Mouse (Mus musculus) MEL (cell line): ENCODE measurements around the gene Btn1a1. TPM values are rescaled to one million over a fixed set of nuclear protein-coding genes. Genes with fewer than 3 reads are reported as not detected.

ENCODE experiments used
- DNase-seq: peaks from one replicate; pipeline ENCODE4 v3.0.0; 2011; ENCODE audit warnings: low read depth, low spot score
- H3K27ac ChIP-seq: 2 replicates; pipeline ENCODE4 v1.5.1; 2012; ENCODE audit warnings: low read depth, mild to moderate bottlenecking, control low read depth, low read length, moderate library complexity; ENCODE audit not compliant: control insufficient read depth
- H3K27me3 ChIP-seq, 2 experiments: fragments of 150-350 bp in 1 of 2; sonication (generic) in 1 of 2; 2 replicates each; pipeline ENCODE4 v1.6.1; 2012; ENCODE audit warnings: low read length in 2 of 2, mild to moderate bottlenecking in 2 of 2, improper control_type of control experiment in 1 of 2, moderate library complexity in 1 of 2; ENCODE audit not compliant: insufficient read depth in 2 of 2, control insufficient read depth in 1 of 2
- H3K36me3 ChIP-seq, 2 experiments: 2 replicates each; pipeline ENCODE4 v1.6.1; 2012 to 2014; ENCODE audit warnings: low read length in 2 of 2, improper control_type of control experiment in 1 of 2, inconsistent platforms in 1 of 2, mild to moderate bottlenecking in 1 of 2; ENCODE audit not compliant: insufficient read depth in 2 of 2, control insufficient read depth in 1 of 2
- H3K4me1 ChIP-seq, 2 experiments: fragments of 150-350 bp in 1 of 2; sonication (generic) in 1 of 2; 2 replicates each; pipeline ENCODE4 v1.6.1; 2012; ENCODE audit warnings: low read length in 2 of 2, improper control_type of control experiment in 1 of 2, mild to moderate bottlenecking in 1 of 2; ENCODE audit not compliant: insufficient read depth in 2 of 2, control insufficient read depth in 1 of 2
- H3K4me3 ChIP-seq, 2 experiments: fragments of 150-350 bp in 1 of 2; sonication (generic) in 1 of 2; 2 replicates each; pipeline ENCODE4 v1.5.1; 2012; ENCODE audit warnings: low read depth in 2 of 2, low read length in 2 of 2, mild to moderate bottlenecking in 2 of 2, moderate library complexity in 2 of 2, control low read depth in 1 of 2, improper control_type of control experiment in 1 of 2; ENCODE audit not compliant: control insufficient read depth in 1 of 2, insufficient read depth in 1 of 2
- H3K79me2 ChIP-seq: 2 replicates; pipeline ENCODE4 v1.6.1; 2012; ENCODE audit warnings: mild to moderate bottlenecking, low read length, moderate library complexity; ENCODE audit not compliant: control insufficient read depth, poor library complexity, insufficient read depth
- H3K9ac ChIP-seq: 2 replicates; pipeline ENCODE4 v1.6.1; 2012; ENCODE audit warnings: low read depth, mild to moderate bottlenecking, control low read depth, low read length, moderate library complexity; ENCODE audit not compliant: control insufficient read depth, poor library complexity, severe bottlenecking
- H3K9me3 ChIP-seq: fragments of 150-350 bp; sonication (generic); replicated peaks from 2 replicates; pipeline ENCODE4 v1.6.1; 2012; ENCODE audit warnings: mild to moderate bottlenecking, low read length, improper control_type of control experiment, moderate library complexity; ENCODE audit not compliant: insufficient read depth
- E2F4 ChIP-seq: IDR thresholded peaks from 2 replicates; pipeline ENCODE4 v1.6.1; 2011; ENCODE audit warnings: low read depth, low read length, improper control_type of control experiment, borderline replicate concordance
- ELF1 ChIP-seq: IDR thresholded peaks from 2 replicates; pipeline ENCODE4 v1.6.1; 2014; ENCODE audit warnings: low read depth, mild to moderate bottlenecking, inconsistent platforms, low read length, improper control_type of control experiment, moderate library complexity
- GATA1 ChIP-seq: IDR thresholded peaks from 2 replicates; pipeline ENCODE4 v1.6.1; 2011; ENCODE audit warnings: low read depth, low read length, improper control_type of control experiment
- KAT2A ChIP-seq: conservative IDR thresholded peaks from 2 replicates; pipeline ENCODE4 v1.6.1; 2012; ENCODE audit warnings: low read depth, low read length, improper control_type of control experiment, inconsistent platforms
- MAFK ChIP-seq: IDR thresholded peaks from 2 replicates; pipeline ENCODE4 v1.6.1; 2011; ENCODE audit warnings: low read depth, mild to moderate bottlenecking, low read length, improper control_type of control experiment, borderline replicate concordance
- MAZ ChIP-seq: IDR thresholded peaks from 2 replicates; pipeline ENCODE4 v1.6.1; 2012; ENCODE audit warnings: low read depth, mild to moderate bottlenecking, inconsistent platforms, low read length, improper control_type of control experiment
- NELFE ChIP-seq: IDR thresholded peaks from 2 replicates; pipeline ENCODE4 v1.6.1; 2011; ENCODE audit warnings: low read depth, low read length, improper control_type of control experiment
- NRF1 ChIP-seq: IDR thresholded peaks from 2 replicates; pipeline ENCODE4 v1.6.1; 2014; ENCODE audit warnings: low read depth, mild to moderate bottlenecking, inconsistent platforms, low read length, improper control_type of control experiment, moderate library complexity; ENCODE audit not compliant: poor library complexity, insufficient read depth, severe bottlenecking
- RCOR1 ChIP-seq: IDR thresholded peaks from 2 replicates; pipeline ENCODE4 v1.6.1; 2012; ENCODE audit warnings: low read depth, mild to moderate bottlenecking, inconsistent platforms, low read length, improper control_type of control experiment
- TBP ChIP-seq: IDR thresholded peaks from 2 replicates; pipeline ENCODE4 v1.8.0; 2011; ENCODE audit warnings: low read depth, low read length, improper control_type of control experiment
- UBTF ChIP-seq: IDR thresholded peaks from 2 replicates; pipeline ENCODE4 v1.6.1; 2012; ENCODE audit warnings: low read depth, mild to moderate bottlenecking, inconsistent platforms, low read length, improper control_type of control experiment, moderate library complexity, borderline replicate concordance; ENCODE audit not compliant: insufficient read depth
- USF2 ChIP-seq, 2 experiments: IDR thresholded peaks; 2 replicates each; pipeline ENCODE4 v1.6.1; 2011 to 2012; ENCODE audit warnings: improper control_type of control experiment in 2 of 2, low read length in 2 of 2, borderline replicate concordance in 1 of 2, inconsistent platforms in 1 of 2, low read depth in 1 of 2, mild to moderate bottlenecking in 1 of 2; ENCODE audit not compliant: insufficient read depth in 1 of 2
- ZC3H11A ChIP-seq: IDR thresholded peaks from 2 replicates; pipeline ENCODE4 v1.6.1; 2012; ENCODE audit warnings: low read depth, mild to moderate bottlenecking, inconsistent platforms, low read length, improper control_type of control experiment
- ZMIZ1 ChIP-seq: IDR thresholded peaks from 2 replicates; pipeline ENCODE4 v1.6.1; 2012; ENCODE audit warnings: low read depth, mild to moderate bottlenecking, inconsistent platforms, low read length, improper control_type of control experiment, moderate library complexity
- ZNF384 ChIP-seq: IDR thresholded peaks from 2 replicates; pipeline ENCODE4 v1.6.1; 2012; ENCODE audit warnings: low read depth, mild to moderate bottlenecking, inconsistent platforms, low read length, improper control_type of control experiment
- polyA plus RNA-seq, 2 experiments: library from polyadenylated mRNA; stranded (reverse) in 1 of 2; unstranded in 1 of 2; fragments of >175 nt in 1 of 2; fragments of >200 nt in 1 of 2; gene quantifications; 2 replicates each; pipeline versions ENCODE4 v1.2.1 to v1.2.4; 2012; ENCODE audit warnings: low replicate concordance in 2 of 2, low read depth in 1 of 2; ENCODE audit not compliant: insufficient read length in 2 of 2, insufficient read depth in 1 of 2, missing spikeins in 1 of 2
- total RNA-seq: library from RNA; depleted of rRNA; stranded (reverse); fragments of 300-350 nt; gene quantifications from 2 replicates; pipeline ENCODE4 v1.2.3, GENCODE M21; 2012

The Btn1a1 gene
- total and polyA plus RNA-seq, 3 experiments: 0.25 TPM; not detected in 2

GRCm38 (mm10) chr13:23426922-23427321 is 38.8 kb downstream of the Btn1a1 start:
- no peaks in the 10 kb centered on the region for H3K9me3 ChIP-seq
- peak overlapping the region; percentile 37 for H3K9ac ChIP-seq
- DNase-seq: peak; percentile 92
- H3K4me3 ChIP-seq: peak overlapping the region; percentile 42 to 58
- peaks cover 15% of the 10 kb centered on the region for H3K79me2 ChIP-seq
- no peaks in the 10 kb centered on the region for H3K27me3 ChIP-seq
- peak; percentile 100 for TF ChIP-seq TBP
- peak; percentile 52 for TF ChIP-seq GATA1
- TF ChIP-seq MAFK: no peak
- no peak for TF ChIP-seq MAZ
- H3K36me3 ChIP-seq: peaks cover 0 to 4% of the 10 kb centered on the region in 2 experiments; a peak in 1 of 4 replicates
- peaks cover 0 to 8% of the 10 kb centered on the region in 2 experiments; a peak in 2 of 4 replicates for H3K4me1 ChIP-seq
- peak overlapping the region; percentile 65 for H3K27ac ChIP-seq

- H3K4me1 ChIP-seq: peaks cover 0 to 8% of the 10 kb centered on the region in 2 experiments; a peak in 2 of 4 replicates
- no peaks in the 10 kb centered on the region for H3K27me3 ChIP-seq
- peak overlapping the region; percentile 12 to 53 for H3K4me3 ChIP-seq
- peaks cover 0 to 4% of the 10 kb centered on the region in 2 experiments; a peak in 1 of 4 replicates for H3K36me3 ChIP-seq
- H3K79me2 ChIP-seq: peaks cover 15% of the 10 kb centered on the region
- H3K27ac ChIP-seq: peak overlapping the region; percentile 33; the same call in 1 of the 2 replicates
- peak overlapping the region; percentile 55 for H3K9ac ChIP-seq
- peak; percentile 92 for DNase-seq
- H3K9me3 ChIP-seq: no peaks in the 10 kb centered on the region
- TF ChIP-seq TBP: peak; percentile 100
- no peak for TF ChIP-seq UBTF
- TF ChIP-seq KAT2A: no peak
Measured at GRCm38 (mm10) chr13:23426335-23426734, 39.4 kb downstream of the Btn1a1 start.

DNA sequence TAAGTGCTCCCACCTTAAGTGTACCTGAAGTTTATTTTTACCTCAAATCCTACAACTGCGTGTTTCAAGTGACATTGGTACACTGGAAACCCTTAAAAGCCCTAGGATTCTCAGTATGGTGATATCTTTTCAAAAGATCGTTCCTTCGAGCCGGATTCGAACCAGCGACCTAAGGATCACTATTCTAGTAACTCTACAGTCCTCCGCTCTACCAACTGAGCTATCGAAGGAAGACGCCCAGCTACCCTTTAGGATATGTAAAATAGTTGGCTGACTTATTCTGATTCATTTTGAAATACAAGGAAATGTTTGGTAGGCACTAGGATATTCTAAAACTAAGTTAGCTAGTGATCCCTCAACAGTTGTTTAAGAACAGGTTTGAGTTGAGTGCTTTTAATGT is 40.2 kb downstream of the Btn1a1 start:
- DNase-seq: peak; percentile 93
- H3K79me2 ChIP-seq: peaks cover 15% of the 10 kb centered on the region
- peaks cover 0 to 4% of the 10 kb centered on the region in 2 experiments; a peak in 1 of 4 replicates for H3K36me3 ChIP-seq
- peaks cover 0 to 8% of the 10 kb centered on the region in 2 experiments; a peak in 2 of 4 replicates for H3K4me1 ChIP-seq
- H3K9me3 ChIP-seq: no peaks in the 10 kb centered on the region
- H3K4me3 ChIP-seq: peak overlapping the region; percentile 53 to 58
- H3K27ac ChIP-seq: 0 out of 2 replicates have a peak overlapping the region, but pooled peaks have one; percentile 7
- TF ChIP-seq TBP: peak; percentile 100
- no peak for TF ChIP-seq KAT2A
- TF ChIP-seq NELFE: no peak
- TF ChIP-seq ZMIZ1: no peak
- no peak for TF ChIP-seq ZC3H11A
- no peak for TF ChIP-seq USF2 (IDR thresholded peaks at IDR 0.05; ENCODE audit: borderline replicate concordance in 1 of 2, insufficient read depth in 1 of 2, low read depth in 1 of 2, low read length in 2 of 2)
- TF ChIP-seq ZNF384: no peak
- no peak for TF ChIP-seq RCOR1
- no peak for TF ChIP-seq NRF1
- TF ChIP-seq GATA1: peak; percentile 81
- no peak for TF ChIP-seq E2F4
- no peak for TF ChIP-seq ELF1
- H3K27me3 ChIP-seq: no peaks in the 10 kb centered on the region
- H3K9ac ChIP-seq: peak overlapping the region; percentile 55
